Mouse (Mus musculus): ENCODE results near the gene Slc25a26.

DNA sequence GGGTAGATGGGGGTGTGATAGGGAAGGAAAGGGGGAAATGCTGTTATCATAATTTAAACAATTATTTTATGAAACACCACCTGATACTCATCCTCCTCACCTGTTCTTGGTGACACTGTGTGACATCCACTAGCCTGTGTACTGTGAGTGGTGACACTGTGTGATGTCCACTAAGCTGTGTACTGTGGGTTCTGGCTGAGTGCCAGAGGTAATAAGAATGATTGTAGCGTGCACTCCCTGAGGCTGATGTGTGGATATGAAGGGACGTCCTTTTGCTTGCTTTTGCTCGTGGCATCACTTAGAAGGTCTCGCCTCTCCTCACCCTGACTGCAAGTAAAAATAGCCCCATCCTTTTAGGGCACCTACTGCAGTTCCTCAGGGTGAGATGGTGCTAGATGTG is 47.1 kb downstream of the Slc25a26 start:
- TF ChIP-seq CTCF (IDR thresholded peaks at IDR 0.05; ENCODE audit: control insufficient read depth, insufficient read depth, insufficient read length) (no peak), MYOG (IDR thresholded peaks at IDR 0.05; ENCODE audit: control insufficient read depth, extremely low read depth, insufficient read length) (no peak), CEBPB (IDR thresholded peaks at IDR 0.05; ENCODE audit: low read depth) (no peak), MAX (IDR thresholded peaks at IDR 0.05) (no peak), USF1 (IDR thresholded peaks at IDR 0.05; ENCODE audit: low read depth) (no peak), MYOD1 (IDR thresholded peaks at IDR 0.05; ENCODE audit: control insufficient read depth, insufficient read length, low read depth) (no peak)
